ENCODE assay signal across 9 mouse cellular contexts in genomic region chr4:96077261-96078125, GRCm38 (mm10). TPM values are rescaled to one million over a fixed set of nuclear protein-coding genes. Genes with fewer than 3 reads are reported as not detected.
DNase-seq lines count a peak whose midpoint lies in the region; ATAC-seq lines count a peak whose summit lies in the region.
"Had no signal": no experiment of that assay in that cellular context is flagged by ENCODE, and none has a peak within 500 bp of the region (broad histone marks: within the 10 kb centered on the region; RNA-seq: fewer than 3 reads in every experiment).

Gene Cyp2j13 (minus strand): TSS chr4:96077546.

- no peaks in the 10 kb centered on the region for H3K27me3 ChIP-seq in heart, embryonic 14.5 days (ENCODE audit: control insufficient read depth, insufficient read depth, low read length)
- H3K27me3 ChIP-seq in kidney, embryonic 15.5 days = no peaks in the 10 kb centered on the region
- H3K27me3 ChIP-seq in stomach, embryonic 15.5 days (replicated peaks) = no peaks in the 10 kb centered on the region

- peak within 1 kb of the TSS in 1 of 2 experiments; percentile 25; a peak in 2 of 4 replicates for H3K4me3 ChIP-seq in heart, embryonic 14.5 days (ENCODE audit: control insufficient read depth in 1 of 2, insufficient read depth in 1 of 2, low read depth in 1 of 2, low read length in 2 of 2)
- H3K4me3 ChIP-seq in kidney, embryonic 15.5 days (replicated peaks) = peak within 1 kb of the TSS; percentile 28
- no peak within 1 kb of the TSS for H3K4me3 ChIP-seq in stomach, embryonic 15.5 days (replicated peaks)

- peak; percentile 6 for DNase-seq in lung, postnatal 10 days
- no peak for DNase-seq in lung, postnatal 36 days
- DNase-seq in embryo, embryonic 11.5 days (ENCODE audit: low read depth, low spot score) = peak; percentile 14
- peak; percentile 38 for DNase-seq in mesoderm, embryonic 11.5 days (ENCODE audit: low read depth, low spot score)
- no peak for DNase-seq in lung, postnatal 4 days

- no peak for ATAC-seq in heart, embryonic 14.5 days (ENCODE audit: insufficient number of reproducible peaks, insufficient read depth, low FRiP score, low read depth)
- ATAC-seq in kidney, embryonic 15.5 days (replicated peaks; ENCODE audit: low FRiP score) = 0 out of 2 replicates have a peak, but pooled peaks have one; percentile 56
- no peak for ATAC-seq in stomach, embryonic 15.5 days (ENCODE audit: insufficient read depth, low FRiP score, low read depth)

- no peaks in the 10 kb centered on the region for H3K9me3 ChIP-seq in heart, embryonic 14.5 days (ENCODE audit: control insufficient read depth, low read length)
- H3K9me3 ChIP-seq in kidney, embryonic 15.5 days (replicated peaks) = no peaks in the 10 kb centered on the region
- no peaks in the 10 kb centered on the region for H3K9me3 ChIP-seq in stomach, embryonic 15.5 days

- 8% methylated on average over 19 of the region's 20 CpGs for WGBS in heart, embryonic 14.5 days
- 8% methylated on average over 20 of the region's 20 CpGs for WGBS in kidney, embryonic 15.5 days
- WGBS in stomach, embryonic 15.5 days = 8% methylated on average over 20 of the region's 20 CpGs

- H3K9ac ChIP-seq in heart, embryonic 14.5 days (ENCODE audit: low read length) = 0 out of 2 replicates have a peak within 1 kb of the TSS, but pooled peaks have one; percentile 13
- no peak within 1 kb of the TSS for H3K9ac ChIP-seq in kidney, embryonic 15.5 days
- H3K9ac ChIP-seq in stomach, embryonic 15.5 days = no peak within 1 kb of the TSS
- H3K9ac ChIP-seq: liver, embryonic 14.5 days had no signal

- no peaks in the 10 kb centered on the region for H3K4me1 ChIP-seq in heart, embryonic 14.5 days (ENCODE audit: control insufficient read depth in 2 of 2, insufficient read depth in 2 of 2, low read length in 2 of 2)
- H3K4me1 ChIP-seq in kidney, embryonic 15.5 days = peaks cover 3% of the 10 kb centered on the region; the same call in 1 of the 2 replicates
- H3K4me1 ChIP-seq in stomach, embryonic 15.5 days = no peaks in the 10 kb centered on the region

- H3K36me3 ChIP-seq in heart, embryonic 14.5 days (ENCODE audit: control insufficient read depth, insufficient read depth, low read length) = no peaks in the 10 kb centered on the region
- no peaks in the 10 kb centered on the region for H3K36me3 ChIP-seq in kidney, embryonic 15.5 days
- no peaks in the 10 kb centered on the region for H3K36me3 ChIP-seq in stomach, embryonic 15.5 days

- H3K4me2 ChIP-seq in heart, embryonic 14.5 days (ENCODE audit: low read length) = peak within 1 kb of the TSS; percentile 63
- peak within 1 kb of the TSS; percentile 55 for H3K4me2 ChIP-seq in kidney, embryonic 15.5 days
- peak within 1 kb of the TSS; percentile 44 for H3K4me2 ChIP-seq in stomach, embryonic 15.5 days

- H3K27ac ChIP-seq in heart, embryonic 14.5 days (replicated peaks in 1 of 2; ENCODE audit: control insufficient read depth in 1 of 2, insufficient read depth in 1 of 2, low read depth in 2 of 2, low read length in 2 of 2) = no peak within 1 kb of the TSS
- no peak within 1 kb of the TSS for H3K27ac ChIP-seq in kidney, embryonic 15.5 days
- H3K27ac ChIP-seq in stomach, embryonic 15.5 days = no peak within 1 kb of the TSS
- H3K27ac ChIP-seq: liver, embryonic 14.5 days had no signal

RNA-seq across cellular contexts. Expression of gene Cyp2j13, which starts in this region (rescaled TPM):
- not detected in 2 replicates for polyA plus RNA-seq in heart, embryonic 14.5 days (2014; fragmentation: Nextera tagmentation; extraction: Ambion mirVana)
- polyA plus RNA-seq in kidney, embryonic 15.5 days (2015; fragmentation: Nextera tagmentation; extraction: Ambion mirVana) = 2.8 and 3.5 TPM in 2 replicates
- polyA plus RNA-seq in stomach, embryonic 15.5 days (2015; fragmentation: Nextera tagmentation; extraction: Ambion mirVana) = not detected in 2 replicates
- polyA plus RNA-seq: liver, embryonic 14.5 days had no signal

Comparison
In these comparisons a context has a peak if more than half of its experiments do, and no peak if none do; other contexts are left out.
1. DNase-seq: peak in lung, postnatal 10 days (single experiment), embryo, embryonic 11.5 days (single experiment) and mesoderm, embryonic 11.5 days (single experiment); none in lung, postnatal 36 days (single experiment) and lung, postnatal 4 days (0 of 2).
2. Peak in every context shown above with its lines, with median percentiles within 50 percentile points of each other: H3K4me2 ChIP-seq.